12 mouse cellular contexts compared by ENCODE assay signal in the genomic region with DNA sequence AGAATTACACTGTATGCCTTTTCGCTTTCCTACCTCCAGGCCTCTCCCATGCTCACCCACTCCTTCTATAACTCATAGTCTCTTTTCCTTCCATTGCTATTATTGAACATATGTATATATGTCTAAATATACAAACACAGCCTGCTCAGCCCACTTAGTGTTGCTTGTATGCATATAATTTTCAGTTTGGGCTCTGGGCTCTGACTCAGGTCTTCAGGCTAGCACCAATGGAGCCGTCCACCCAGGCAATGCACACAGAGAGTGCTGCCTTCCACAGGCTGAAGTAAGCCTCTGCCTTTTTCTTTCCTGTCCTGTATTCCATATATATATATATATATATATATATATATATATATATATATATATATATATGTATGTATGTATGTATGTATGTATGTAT.
"Had no signal": no experiment of that assay in that cellular context is flagged by ENCODE, and none has a peak within 500 bp of the region (broad histone marks: within the 10 kb centered on the region; RNA-seq: fewer than 3 reads in every experiment).

No protein-coding gene starts in this region.

- DNase-seq: lung, adult 18-20 months; lung, embryonic 14.5 days; lung, postnatal 10 days; lung, postnatal 4 days; midbrain, embryonic 14.5 days; retina, postnatal 1 day; right cerebral cortex, postnatal 25 days; right cerebral cortex, postnatal 4 days; spleen, adult 18-20 months; thymus, adult 2 months; thymus, postnatal 25 days; thymus, postnatal 4 days had no signal
